Mouse (Mus musculus): Measurements from ENCODE around the gene Rreb1. TPM values are rescaled to one million over a fixed set of nuclear protein-coding genes. Genes with fewer than 3 reads are reported as not detected.

Gene Rreb1
- polyA plus RNA-seq, 1 experiment from 2014 or later = 2.0 TPM

DNA sequence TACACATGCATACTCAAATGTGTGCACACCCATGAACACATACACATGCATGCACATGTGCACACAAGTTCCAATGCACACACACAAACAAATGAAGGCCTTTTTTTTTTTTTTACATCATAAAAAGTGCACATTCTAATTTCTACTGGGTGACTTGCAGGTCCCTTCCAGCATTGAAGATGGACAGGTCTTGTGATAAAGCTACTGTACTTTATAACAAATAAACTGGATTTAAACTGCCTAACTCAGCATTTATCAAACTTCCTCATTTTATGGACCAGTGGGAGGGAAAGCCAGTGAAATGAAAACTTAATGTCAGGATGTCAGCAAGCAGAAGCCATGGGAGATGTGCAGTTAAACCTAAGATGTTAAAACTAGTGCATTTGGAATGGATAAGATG lies 1.5 kb upstream of the Rreb1 start:
- Histone ChIP-seq H3K27me3 (replicated peaks; ENCODE audit: control insufficient read depth, insufficient read depth, low read length) (no peaks in the 10 kb centered on the region; the same call in 1 of the 2 replicates), H3K4me3 (ENCODE audit: low read length) (no peak overlapping the region), H3K9ac (ENCODE audit: low read depth, low read length) (no peak overlapping the region), H3K36me3 (ENCODE audit: control insufficient read depth, insufficient read depth, low read length) (no peaks in the 10 kb centered on the region), H3K4me2 (ENCODE audit: low read length) (no peak overlapping the region), H3K9me3 (ENCODE audit: control insufficient read depth, low read length) (no peaks in the 10 kb centered on the region), H3K27ac (ENCODE audit: low read depth, low read length) (no peak overlapping the region), H3K4me1 (ENCODE audit: control insufficient read depth, insufficient read depth, low read depth, low read length) (peaks cover 10% of the 10 kb centered on the region)
- no peak for ATAC-seq

DNA sequence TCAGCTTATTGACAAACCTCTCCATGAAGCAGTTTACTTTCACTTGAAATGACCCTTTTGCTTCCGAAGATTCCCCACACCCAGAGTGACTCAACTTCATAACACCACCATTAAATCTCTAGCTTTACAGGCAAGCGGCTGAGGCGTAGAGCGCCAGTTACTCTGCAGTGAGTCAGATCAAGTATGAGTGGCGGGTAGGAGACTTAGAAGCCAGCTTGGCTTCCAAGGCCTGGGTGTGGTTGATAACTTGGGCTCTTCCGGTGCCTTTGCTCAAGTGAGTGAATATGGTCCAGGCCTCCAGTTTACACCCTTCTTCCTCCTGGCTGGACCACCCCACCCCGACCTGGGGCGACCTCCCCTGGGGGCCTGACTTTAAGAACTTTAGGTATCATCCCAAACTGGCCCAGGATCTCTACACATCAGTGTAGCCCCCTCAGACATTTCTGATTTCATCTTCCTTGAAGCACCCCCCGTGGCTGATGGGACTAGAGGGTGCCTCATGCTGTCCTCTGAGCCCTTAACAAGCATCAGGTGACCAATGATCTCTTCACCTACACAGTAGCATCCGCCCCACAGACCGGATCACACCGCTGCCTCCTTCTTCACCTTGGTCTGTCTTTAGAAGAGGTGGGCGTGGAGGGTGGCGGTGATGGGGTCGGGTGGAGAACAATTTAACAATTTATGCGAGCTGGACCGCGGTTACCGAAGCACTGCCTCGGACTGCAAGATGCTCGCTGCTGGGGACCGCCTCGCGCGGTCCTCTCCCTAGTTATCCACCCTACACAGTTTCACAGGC lies 651 bp upstream of the Rreb1 start:
- Histone ChIP-seq H3K9ac (ENCODE audit: low read depth, low read length) (peak overlapping the region; percentile 69), H3K27ac (ENCODE audit: low read depth, low read length) (no peak overlapping the region), H3K36me3 (ENCODE audit: control insufficient read depth, insufficient read depth, low read length) (no peaks in the 10 kb centered on the region), H3K27me3 (replicated peaks; ENCODE audit: control insufficient read depth, insufficient read depth, low read length) (no peaks in the 10 kb centered on the region; the same call in 1 of the 2 replicates), H3K4me3 (ENCODE audit: low read length) (peak overlapping the region; percentile 70), H3K4me2 (ENCODE audit: low read length) (peak overlapping the region; percentile 100), H3K9me3 (ENCODE audit: control insufficient read depth, low read length) (no peaks in the 10 kb centered on the region), H3K4me1 (ENCODE audit: control insufficient read depth, insufficient read depth, low read depth, low read length) (peaks cover 10% of the 10 kb centered on the region)
- ATAC-seq = peak; percentile 28
- 20% methylated on average over 25 of the region's 25 CpGs for WGBS

DNA sequence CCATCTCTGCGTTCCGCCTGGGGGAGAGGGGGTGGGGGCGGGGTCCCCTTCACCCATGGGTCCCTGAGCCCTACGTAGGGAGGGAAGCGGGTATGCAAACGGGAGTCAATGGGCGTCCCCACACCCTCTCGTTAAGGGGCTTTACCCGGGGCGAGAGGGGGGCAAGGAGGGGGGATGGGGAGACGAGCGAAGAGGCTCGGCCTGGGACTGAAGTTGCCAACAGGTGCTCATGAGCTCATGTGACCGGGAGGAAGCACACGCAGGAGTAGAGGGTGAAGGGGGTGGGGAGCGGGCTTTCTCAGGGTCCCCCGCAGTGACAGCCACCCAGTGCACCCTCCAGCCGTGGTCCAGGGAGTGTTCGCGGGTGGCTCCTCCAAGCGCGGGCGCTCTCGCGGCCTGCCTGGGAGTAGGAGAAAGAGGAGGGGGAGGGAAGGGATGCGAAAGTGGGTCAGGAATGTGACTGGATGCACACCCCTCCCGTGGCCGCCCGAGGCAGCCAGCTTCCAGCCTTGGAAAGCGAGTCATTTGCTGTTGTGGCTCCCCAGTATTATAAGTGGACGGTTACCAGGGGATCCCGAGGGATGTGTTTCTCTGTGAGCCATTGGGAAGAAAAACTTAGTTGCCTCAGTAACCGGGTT lies 513 bp downstream of the Rreb1 start:
- Histone ChIP-seq H3K27ac (ENCODE audit: low read depth, low read length) (peak overlapping the region; percentile 3; the same call in 1 of the 2 replicates), H3K4me2 (ENCODE audit: low read length) (peak overlapping the region; percentile 100), H3K36me3 (ENCODE audit: control insufficient read depth, insufficient read depth, low read length) (no peaks in the 10 kb centered on the region), H3K4me1 (ENCODE audit: control insufficient read depth, insufficient read depth, low read depth, low read length) (peaks cover 10% of the 10 kb centered on the region), H3K27me3 (replicated peaks; ENCODE audit: control insufficient read depth, insufficient read depth, low read length) (no peaks in the 10 kb centered on the region; the same call in 1 of the 2 replicates), H3K4me3 (ENCODE audit: low read length) (peak overlapping the region; percentile 70), H3K9me3 (ENCODE audit: control insufficient read depth, low read length) (no peaks in the 10 kb centered on the region), H3K9ac (ENCODE audit: low read depth, low read length) (peak overlapping the region; percentile 69)
- peak; percentile 79 for ATAC-seq
- WGBS = under 1% methylated on average over 33 of the region's 33 CpGs

- ATAC-seq = peak; percentile 65
- H3K9ac ChIP-seq (ENCODE audit: low read depth, low read length) = peak overlapping the region; percentile 69
- H3K27me3 ChIP-seq (replicated peaks; ENCODE audit: control insufficient read depth, insufficient read depth, low read length) = no peaks in the 10 kb centered on the region; the same call in 1 of the 2 replicates
- peak overlapping the region; percentile 100 for H3K4me2 ChIP-seq (ENCODE audit: low read length)
- peak overlapping the region; percentile 3; the same call in 1 of the 2 replicates for H3K27ac ChIP-seq (ENCODE audit: low read depth, low read length)
- H3K36me3 ChIP-seq (ENCODE audit: control insufficient read depth, insufficient read depth, low read length) = no peaks in the 10 kb centered on the region
- H3K4me3 ChIP-seq (ENCODE audit: low read length) = peak overlapping the region; percentile 70
- 3% methylated on average over 9 of the region's 9 CpGs for WGBS
- no peaks in the 10 kb centered on the region for H3K9me3 ChIP-seq (ENCODE audit: control insufficient read depth, low read length)
- H3K4me1 ChIP-seq (ENCODE audit: control insufficient read depth, insufficient read depth, low read depth, low read length) = peaks cover 10% of the 10 kb centered on the region
Measured at GRCm38 (mm10) chr13:37779251-37779667, 1.1 kb downstream of the Rreb1 start.

GRCm38 (mm10) chr13:37781557-37781956 lies 3.4 kb downstream of the Rreb1 start:
- Histone ChIP-seq H3K4me1 (ENCODE audit: control insufficient read depth, insufficient read depth, low read depth, low read length) (peaks cover 10% of the 10 kb centered on the region), H3K9ac (ENCODE audit: low read depth, low read length) (no peak overlapping the region), H3K9me3 (ENCODE audit: control insufficient read depth, low read length) (no peaks in the 10 kb centered on the region), H3K27me3 (replicated peaks; ENCODE audit: control insufficient read depth, insufficient read depth, low read length) (no peaks in the 10 kb centered on the region; the same call in 1 of the 2 replicates), H3K36me3 (ENCODE audit: control insufficient read depth, insufficient read depth, low read length) (no peaks in the 10 kb centered on the region), H3K4me3 (ENCODE audit: low read length) (no peak overlapping the region), H3K27ac (ENCODE audit: low read depth, low read length) (no peak overlapping the region), H3K4me2 (ENCODE audit: low read length) (no peak overlapping the region)
- 77% methylated on average over 2 of the region's 2 CpGs for WGBS
- ATAC-seq = no peak

GRCm38 (mm10) chr13:37782144-37782543 lies 3.9 kb downstream of the Rreb1 start:
- 82% methylated on average over 6 of the region's 6 CpGs for WGBS
- ATAC-seq = no peak
- H3K9ac ChIP-seq (ENCODE audit: low read depth, low read length) = no peak overlapping the region

GRCm38 (mm10) chr13:37783676-37784075 lies 5.5 kb downstream of the Rreb1 start:
- WGBS = 92% methylated on average over 6 of the region's 6 CpGs
- H3K36me3 ChIP-seq (ENCODE audit: control insufficient read depth, insufficient read depth, low read length) = no peaks in the 10 kb centered on the region
- H3K27ac ChIP-seq (ENCODE audit: low read depth, low read length) = no peak overlapping the region
- H3K9me3 ChIP-seq (ENCODE audit: control insufficient read depth, low read length) = no peaks in the 10 kb centered on the region
- no peak overlapping the region for H3K4me3 ChIP-seq (ENCODE audit: low read length)
- ATAC-seq = no peak
- no peaks in the 10 kb centered on the region; the same call in 1 of the 2 replicates for H3K27me3 ChIP-seq (replicated peaks; ENCODE audit: control insufficient read depth, insufficient read depth, low read length)
- H3K4me2 ChIP-seq (ENCODE audit: low read length) = no peak overlapping the region
- H3K4me1 ChIP-seq (ENCODE audit: control insufficient read depth, insufficient read depth, low read depth, low read length) = peaks cover 8% of the 10 kb centered on the region
- no peak overlapping the region for H3K9ac ChIP-seq (ENCODE audit: low read depth, low read length)

More at GRCm38 (mm10) chr13:37782144-37782543, 3.9 kb downstream of the Rreb1 start:
- peaks cover 10% of the 10 kb centered on the region for H3K4me1 ChIP-seq (ENCODE audit: control insufficient read depth, insufficient read depth, low read depth, low read length)
- no peaks in the 10 kb centered on the region; the same call in 1 of the 2 replicates for H3K27me3 ChIP-seq (replicated peaks; ENCODE audit: control insufficient read depth, insufficient read depth, low read length)
- no peaks in the 10 kb centered on the region for H3K9me3 ChIP-seq (ENCODE audit: control insufficient read depth, low read length)
- H3K4me2 ChIP-seq (ENCODE audit: low read length) = no peak overlapping the region
- no peak overlapping the region for H3K27ac ChIP-seq (ENCODE audit: low read depth, low read length)
- no peaks in the 10 kb centered on the region for H3K36me3 ChIP-seq (ENCODE audit: control insufficient read depth, insufficient read depth, low read length)
- H3K4me3 ChIP-seq (ENCODE audit: low read length) = no peak overlapping the region

- 86% methylated on average over 7 of the region's 7 CpGs for WGBS
- Histone ChIP-seq H3K9ac (ENCODE audit: low read depth, low read length) (no peak overlapping the region), H3K27me3 (replicated peaks; ENCODE audit: control insufficient read depth, insufficient read depth, low read length) (no peaks in the 10 kb centered on the region; the same call in 1 of the 2 replicates), H3K27ac (ENCODE audit: low read depth, low read length) (no peak overlapping the region), H3K4me1 (ENCODE audit: control insufficient read depth, insufficient read depth, low read depth, low read length) (peaks cover 2% of the 10 kb centered on the region), H3K36me3 (ENCODE audit: control insufficient read depth, insufficient read depth, low read length) (no peaks in the 10 kb centered on the region), H3K9me3 (ENCODE audit: control insufficient read depth, low read length) (no peaks in the 10 kb centered on the region), H3K4me2 (ENCODE audit: low read length) (no peak overlapping the region), H3K4me3 (ENCODE audit: low read length) (no peak overlapping the region)
- no peak for ATAC-seq
Measured at GRCm38 (mm10) chr13:37784226-37784625, 6.0 kb downstream of the Rreb1 start.

DNA sequence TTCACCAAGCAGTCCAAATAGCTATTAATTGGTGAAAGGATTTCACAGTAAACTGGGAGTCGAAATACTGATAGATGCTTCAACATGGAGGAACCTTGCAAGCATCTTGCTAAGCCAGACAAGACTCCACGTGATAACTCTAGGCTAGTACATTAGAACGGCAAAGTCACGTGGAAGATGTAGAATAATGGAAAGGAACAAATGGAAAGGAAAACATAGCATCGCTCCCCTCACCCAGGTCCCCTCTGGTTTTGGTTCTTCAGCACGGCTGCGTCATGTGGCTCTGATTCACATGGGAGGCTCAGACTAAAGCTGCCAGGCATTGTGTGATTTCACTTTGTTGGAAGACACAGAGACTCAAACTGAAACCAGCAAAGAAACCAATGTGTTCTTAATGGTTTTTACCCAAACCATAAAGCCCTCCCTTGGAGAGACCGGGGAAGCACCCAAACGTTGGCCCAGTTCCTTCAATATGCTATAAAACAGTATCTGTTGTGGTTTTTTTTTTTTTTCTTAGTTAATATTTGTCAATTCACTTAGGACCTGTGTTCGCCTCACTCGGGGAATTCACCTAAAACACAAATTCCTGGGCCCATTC lies 14.6 kb downstream of the Rreb1 start:
- no peaks in the 10 kb centered on the region for H3K36me3 ChIP-seq (ENCODE audit: control insufficient read depth, insufficient read depth, low read length)
- no peak overlapping the region for H3K4me2 ChIP-seq (ENCODE audit: low read length)
- no peak for ATAC-seq
- H3K4me3 ChIP-seq (ENCODE audit: low read length) = no peak overlapping the region
- H3K27ac ChIP-seq (ENCODE audit: low read depth, low read length) = no peak overlapping the region
- no peak overlapping the region for H3K9ac ChIP-seq (ENCODE audit: low read depth, low read length)
- no peaks in the 10 kb centered on the region for H3K4me1 ChIP-seq (ENCODE audit: control insufficient read depth, insufficient read depth, low read depth, low read length)
- H3K9me3 ChIP-seq (ENCODE audit: control insufficient read depth, low read length) = no peaks in the 10 kb centered on the region
- 90% methylated on average over 11 of the region's 11 CpGs for WGBS
- no peaks in the 10 kb centered on the region for H3K27me3 ChIP-seq (replicated peaks; ENCODE audit: control insufficient read depth, insufficient read depth, low read length)
